Mouse (Mus musculus): ENCODE results near the gene Acads. TPM values are rescaled to one million over a fixed set of nuclear protein-coding genes. Genes with fewer than 3 reads are reported as not detected.
A peak's percentile ranks its signal among the peaks of the same experiment; 100 is the strongest.
"Not testable (repeated sequence)": the region's sequence is repeated elsewhere in the genome, so short reads cannot be mapped to it uniquely, and the experiment has no call there.

The Acads gene
- polyA plus RNA-seq (2012; rRNA removed): 114 and 119 TPM in 2 replicates

- DNase-seq (ENCODE audit: low read depth, low spot score): peak; percentile 56
- under 1% methylated on average over 39 of the region's 39 CpGs for WGBS
Observed at GRCm38 (mm10) chr5:115118961-115119570, at the start of gene Acads. Gene Acads (minus strand): TSS chr5:115119346.

DNA sequence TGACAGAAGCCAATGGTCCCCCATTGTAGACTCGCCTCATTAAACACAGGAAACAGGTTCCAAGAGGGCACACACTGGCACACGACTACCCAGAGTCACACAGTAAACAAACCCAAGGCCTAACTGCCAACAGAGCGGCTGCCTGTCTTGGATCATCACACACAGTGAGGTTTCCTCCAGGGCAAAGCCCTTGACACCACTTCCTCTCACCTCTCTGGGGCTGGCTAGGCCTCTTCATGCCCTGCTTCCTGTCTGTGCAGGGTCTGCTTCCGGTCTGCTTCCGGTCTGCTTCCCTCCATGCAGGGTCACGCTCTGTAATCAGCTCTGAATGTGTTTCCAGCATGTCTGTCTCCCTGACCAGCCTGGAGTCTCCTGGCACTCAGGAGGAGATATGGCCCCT, 48.2 kb upstream of the Acads start:
- WGBS: 37% methylated on average over 6 of the region's 6 CpGs
- no peak for DNase-seq (ENCODE audit: low read depth, low spot score)

GRCm38 (mm10) chr5:115166815-115167194, 47.7 kb upstream of the Acads start:
- no peak for DNase-seq (ENCODE audit: low read depth, low spot score)
- WGBS: 30% methylated on average over 7 of the region's 7 CpGs

DNA sequence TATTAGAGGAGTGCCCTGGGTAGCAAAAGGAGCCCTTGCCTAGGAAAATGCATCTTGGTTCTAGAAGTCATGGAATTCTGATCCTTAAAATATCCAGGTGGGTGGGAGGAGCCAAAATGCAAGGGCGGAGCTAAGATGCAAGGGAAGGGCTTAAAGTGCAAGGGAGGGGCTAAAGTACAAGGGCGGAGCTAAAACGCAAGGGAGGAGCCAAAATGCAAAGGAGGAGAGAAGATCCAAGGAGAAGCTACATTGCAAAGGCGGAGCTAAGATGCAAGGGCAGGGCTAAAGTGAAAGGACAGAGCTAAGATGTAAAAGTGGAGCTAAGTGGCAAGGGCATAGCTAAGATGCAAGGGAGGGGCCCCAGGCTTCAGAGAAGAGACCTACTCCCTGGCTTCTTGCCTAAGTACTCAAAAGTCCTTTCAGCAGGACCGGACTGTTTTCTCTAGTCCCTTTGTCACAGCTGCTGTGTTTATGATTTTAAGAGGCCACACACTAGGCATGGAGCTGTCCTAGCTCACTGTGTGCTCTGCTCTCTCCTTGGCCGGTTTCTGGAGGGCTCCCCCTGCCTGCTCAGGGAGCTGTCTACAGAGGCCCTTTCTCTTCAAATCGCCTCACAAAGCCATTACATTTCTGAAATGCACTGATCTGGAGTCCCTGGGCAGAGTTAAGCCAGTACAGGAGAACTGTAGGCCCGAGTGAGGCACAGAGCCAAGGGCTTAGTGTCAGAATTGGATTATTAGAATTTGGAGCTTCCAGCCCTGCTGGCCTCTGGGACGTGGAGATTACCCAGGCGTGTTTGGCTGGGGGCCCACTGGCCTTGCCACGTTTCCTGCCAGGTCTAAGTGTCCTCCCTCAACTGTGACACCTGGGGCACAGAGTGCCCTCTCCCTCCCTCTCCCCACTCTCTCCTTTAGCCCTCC, 47.0 kb upstream of the Acads start:
- WGBS: 28% methylated on average over 11 of the region's 11 CpGs
- DNase-seq (ENCODE audit: low read depth, low spot score): no peak

- WGBS: 58% methylated on average over 9 of the region's 9 CpGs
Observed at GRCm38 (mm10) chr5:115165351-115165750, 46.2 kb upstream of the Acads start.

GRCm38 (mm10) chr5:115164446-115164845, 45.3 kb upstream of the Acads start:
- WGBS: 66% methylated on average over 4 of the region's 4 CpGs
- DNase-seq (ENCODE audit: low read depth, low spot score): not testable (repeated sequence)

More at GRCm38 (mm10) chr5:115165351-115165750, 46.2 kb upstream of the Acads start:
- no peak for DNase-seq (ENCODE audit: low read depth, low spot score)

DNA sequence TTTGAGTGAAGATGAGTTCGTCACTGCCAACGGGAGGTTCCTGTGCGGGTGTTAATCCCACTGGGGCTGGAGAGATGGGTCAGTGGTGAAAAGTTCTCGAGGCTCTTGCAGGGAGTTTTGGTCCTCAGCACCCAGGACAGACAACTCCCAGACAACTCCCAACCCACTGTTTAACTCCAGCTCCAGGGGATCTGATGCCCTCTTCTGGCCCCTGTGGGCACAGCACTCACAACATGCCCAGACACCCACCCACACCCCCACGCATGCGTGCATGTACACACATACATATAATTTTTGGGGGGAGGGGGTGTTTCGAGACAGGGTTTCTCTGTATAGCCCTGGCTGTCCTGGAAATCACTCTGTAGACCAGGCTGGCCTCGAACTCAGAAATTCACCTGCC, 44.4 kb upstream of the Acads start:
- WGBS: 42% methylated on average over 8 of the region's 8 CpGs
- no peak for DNase-seq (ENCODE audit: low read depth, low spot score)

DNA sequence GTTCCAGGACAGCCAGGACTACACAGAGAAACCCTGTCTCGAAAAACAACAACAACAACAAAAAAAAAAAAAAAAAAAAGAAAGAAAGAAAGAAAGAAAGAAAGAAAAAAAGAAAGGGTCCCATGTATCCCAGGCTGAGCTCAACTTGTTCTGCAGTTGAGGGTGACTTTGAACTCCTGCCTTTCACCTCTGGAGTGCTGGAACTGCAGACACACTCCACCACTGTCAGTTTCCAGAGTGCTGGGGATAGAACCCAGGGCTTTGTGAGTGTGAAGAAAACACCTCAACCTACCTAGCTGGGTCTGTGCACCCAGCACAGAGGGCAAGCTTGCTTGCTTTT, 42.8 kb upstream of the Acads start:
- DNase-seq (ENCODE audit: low read depth, low spot score): not testable (repeated sequence)
- 82% methylated on average over 1 of the region's 1 CpGs for WGBS

DNA sequence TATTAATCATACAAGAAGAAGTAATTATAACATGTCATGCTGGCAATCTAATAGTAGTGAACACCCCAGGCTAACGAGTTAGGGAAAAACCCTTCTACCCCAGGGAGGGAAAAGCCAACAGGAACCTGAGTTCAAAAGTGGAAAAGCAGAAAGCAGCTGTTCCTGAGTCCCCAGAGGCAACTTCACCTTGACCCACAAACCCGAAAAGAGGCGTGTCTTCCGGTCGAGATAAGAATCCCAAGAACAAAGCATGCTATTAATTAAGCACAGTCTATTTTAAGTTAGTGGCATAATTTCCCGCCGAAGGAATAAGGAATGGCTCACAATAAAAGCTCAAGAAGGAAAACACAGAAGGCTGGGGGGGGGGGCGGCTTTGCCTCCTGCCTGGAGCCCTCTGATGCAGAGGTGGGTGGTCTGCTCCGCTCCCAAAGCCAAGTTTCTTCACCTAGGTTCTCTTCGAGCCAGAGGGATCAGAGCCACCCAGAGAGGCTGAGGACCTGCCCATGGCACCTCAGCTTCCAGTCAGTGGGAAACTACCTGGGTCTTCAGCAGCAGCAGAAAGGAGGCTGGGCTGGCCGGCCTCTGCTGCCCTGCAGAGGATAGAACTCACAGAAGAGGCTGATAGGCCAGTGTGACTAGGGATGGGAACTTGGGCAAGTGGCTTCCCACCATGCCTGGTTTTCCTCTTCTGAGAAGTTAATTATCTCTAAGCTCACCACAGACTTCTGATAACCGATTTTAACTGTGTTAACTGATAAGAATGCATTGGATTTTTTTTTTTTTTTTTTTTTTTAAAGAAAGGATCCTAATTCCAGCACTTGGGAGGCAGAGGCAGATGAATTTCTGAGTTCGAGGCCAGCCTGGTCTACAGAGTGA, 42.2 kb upstream of the Acads start:
- WGBS: 26% methylated on average over 13 of the region's 13 CpGs
- no peak for DNase-seq (ENCODE audit: low read depth, low spot score)

- DNase-seq (ENCODE audit: low read depth, low spot score): no peak
- WGBS: 46% methylated on average over 6 of the region's 6 CpGs
Observed at GRCm38 (mm10) chr5:115160655-115161054, 41.5 kb upstream of the Acads start.

- WGBS: 20% methylated on average over 12 of the region's 12 CpGs
- no peak for DNase-seq (ENCODE audit: low read depth, low spot score)
Observed at GRCm38 (mm10) chr5:115159165-115159564, 40.0 kb upstream of the Acads start.

DNA sequence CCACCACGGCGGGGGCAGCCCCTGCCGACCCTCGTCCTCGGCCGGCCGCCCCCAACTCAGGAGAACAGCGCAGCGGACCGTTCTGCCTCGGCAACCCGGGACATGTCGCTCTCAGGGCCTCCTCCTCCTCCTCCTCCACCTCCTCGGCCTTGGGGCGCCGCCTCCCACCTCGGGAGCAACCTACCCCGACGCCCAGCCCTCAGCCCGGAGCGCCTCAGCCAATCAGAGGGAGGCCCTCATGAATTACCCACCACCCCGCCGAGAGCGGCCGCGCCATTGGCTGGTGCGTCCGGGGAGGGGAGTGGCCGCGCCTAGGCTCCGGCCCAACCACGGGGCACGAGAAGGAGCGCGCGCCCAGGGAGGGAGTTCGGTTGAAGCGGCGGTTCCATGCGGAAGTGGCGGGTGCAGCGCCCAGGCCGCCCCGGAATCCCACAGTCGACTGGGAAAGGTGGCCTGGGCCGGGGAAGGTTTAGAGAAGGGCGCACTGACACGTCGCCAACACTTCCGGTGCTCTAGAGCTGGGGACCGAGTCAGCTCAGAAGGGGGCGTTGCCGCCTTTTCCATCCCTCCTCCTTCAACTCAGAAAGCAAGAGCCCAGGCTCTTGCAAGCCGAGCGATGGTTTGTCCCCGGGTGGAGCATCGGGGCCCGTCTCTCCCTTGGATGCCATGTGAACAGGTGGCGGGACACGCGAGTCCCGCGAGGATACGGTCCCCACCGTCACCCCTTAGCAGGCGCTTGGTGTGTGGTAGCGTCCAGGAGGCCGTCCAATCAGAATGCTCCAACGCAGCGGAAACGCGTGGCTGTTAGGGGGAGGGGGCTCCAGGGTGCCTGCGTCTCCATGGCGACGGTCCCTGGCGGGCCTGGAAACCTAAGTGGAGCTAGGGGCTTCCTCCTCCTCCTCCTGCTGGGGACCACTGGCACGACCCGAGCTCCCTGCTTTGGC, 39.2 kb upstream of the Acads start, which contains the start of gene Mlec:
Gene Mlec, minus strand, starts transcription at position 140 of the 944 bp plus-strand sequence.
- under 1% methylated on average over 75 of the region's 78 CpGs for WGBS

GRCm38 (mm10) chr5:115156933-115157589, 37.9 kb upstream of the Acads start:
- DNase-seq (ENCODE audit: low read depth, low spot score): no peak
- under 1% methylated on average over 26 of the region's 26 CpGs for WGBS

More for the DNA sequence above, 39.2 kb upstream of the Acads start, which contains the start of gene Mlec:
- DNase-seq (ENCODE audit: low read depth, low spot score): peak; percentile 96

DNA sequence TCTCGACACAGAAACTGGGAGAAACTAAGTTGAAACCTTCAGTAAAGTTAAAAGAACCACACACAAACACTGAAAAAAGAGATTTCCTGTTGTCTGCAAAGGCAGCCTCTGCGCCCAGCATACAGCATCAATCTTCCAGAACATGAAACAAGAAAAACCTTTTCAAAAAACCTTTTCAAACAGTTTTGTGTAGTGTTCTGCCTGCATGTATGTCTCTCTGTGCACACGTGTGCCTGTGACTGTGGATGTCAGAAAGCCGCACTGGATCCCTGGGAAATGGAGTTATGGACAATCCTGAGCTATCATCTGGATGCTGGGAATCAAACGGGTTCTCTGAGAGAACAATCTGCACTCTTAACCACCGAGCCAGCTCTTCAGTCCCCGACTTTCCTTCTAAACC, 37.3 kb upstream of the Acads start:
- DNase-seq (ENCODE audit: low read depth, low spot score): no peak
- WGBS: 17% methylated on average over 7 of the region's 7 CpGs

GRCm38 (mm10) chr5:115155831-115156230, 36.7 kb upstream of the Acads start:
- 9% methylated on average over 5 of the region's 5 CpGs for WGBS
- peak; percentile 85 for DNase-seq (ENCODE audit: low read depth, low spot score)

- WGBS: 14% methylated on average over 13 of the region's 13 CpGs
- no peak for DNase-seq (ENCODE audit: low read depth, low spot score)
Observed at GRCm38 (mm10) chr5:115155156-115155631, 36.0 kb upstream of the Acads start.

- no peak for DNase-seq (ENCODE audit: low read depth, low spot score)
- 34% methylated on average over 8 of the region's 8 CpGs for WGBS
Observed at GRCm38 (mm10) chr5:115152132-115152956, 33.2 kb upstream of the Acads start.
